Mouse (Mus musculus): Measurements from ENCODE around the gene Ubd. TPM values are rescaled to one million over a fixed set of nuclear protein-coding genes. Genes with fewer than 3 reads are reported as not detected.

Gene Ubd
- polyA plus RNA-seq (2012; rRNA removed), result not detected in 2 replicates
- polyA plus RNA-seq (2014; fragmentation: Nextera tagmentation; extraction: Ambion mirVana), result not detected in 2 replicates

DNA sequence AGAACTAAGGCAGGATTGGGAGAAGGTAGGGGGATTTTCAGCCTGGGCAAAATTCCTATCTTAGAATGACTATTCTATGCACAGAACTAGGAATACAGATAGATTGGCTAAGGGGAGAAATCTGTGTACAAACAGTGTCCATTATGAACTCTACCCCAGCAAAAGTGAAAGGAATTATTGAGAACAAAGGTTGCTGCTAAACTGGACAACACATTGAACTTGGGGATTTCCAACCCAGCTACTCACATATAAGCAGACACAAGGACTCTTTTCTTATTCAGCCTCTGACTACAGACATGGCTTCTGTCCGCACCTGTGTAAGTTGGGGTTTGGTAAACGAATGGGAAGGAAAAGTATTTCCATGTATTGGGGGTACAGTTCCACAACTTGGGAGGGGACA is at the start of gene Ubd:
Gene Ubd (plus strand): TSS at position 237 of the 400 bp plus-strand sequence.
- Histone ChIP-seq H3K9ac (replicated peaks) (no peak within 1 kb of the TSS), H3K27me3 (ENCODE audit: control insufficient read depth, insufficient read depth, low read length) (peaks cover 22% of the 10 kb centered on the region), H3K4me2 (ENCODE audit: low read depth) (no peak within 1 kb of the TSS), H3K4me3 (ENCODE audit: insufficient read depth in 1 of 2, low read depth in 2 of 2, low read length in 2 of 2) (no peak within 1 kb of the TSS), H3K36me3 (replicated peaks; ENCODE audit: control insufficient read depth, insufficient read depth, low read depth) (no peaks in the 10 kb centered on the region), H3K9me3 (ENCODE audit: control insufficient read depth, low read length) (no peaks in the 10 kb centered on the region), H3K27ac (no peak within 1 kb of the TSS), H3K4me1 (replicated peaks; ENCODE audit: control insufficient read depth in 2 of 2, insufficient read depth in 2 of 2, low read length in 1 of 2) (no peaks in the 10 kb centered on the region)
- 34% methylated on average over 2 of the region's 2 CpGs for WGBS (ENCODE audit: insufficient replicate concordance)
- DNase-seq (ENCODE audit: low read depth in 3 of 3, low spot score in 3 of 3) (no peak), ATAC-seq (ENCODE audit: insufficient read depth) (no peak)
- TF ChIP-seq EP300 (IDR thresholded peaks at IDR 0.05; ENCODE audit: low read depth) (no peak), CTCF (IDR thresholded peaks at IDR 0.05; ENCODE audit: low read depth) (no peak)

DNA sequence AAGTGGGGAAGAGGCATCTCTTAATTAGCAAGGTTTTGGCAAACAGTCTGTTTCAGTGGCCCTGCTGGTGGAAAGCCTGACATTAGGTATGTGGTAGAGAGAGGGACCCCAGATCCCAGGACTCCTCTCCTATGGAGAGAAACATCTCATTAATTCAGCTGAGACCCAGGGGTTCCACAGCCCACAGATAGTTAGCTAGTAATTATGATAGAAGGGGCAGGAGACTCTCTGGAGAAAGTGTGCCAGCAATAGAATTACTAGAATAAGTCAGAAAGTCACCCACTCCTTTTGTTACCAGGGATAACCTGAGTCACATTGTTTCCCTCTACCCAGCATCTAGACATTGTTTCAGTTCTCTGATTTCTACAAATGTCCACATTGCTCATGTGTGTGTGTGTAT is 32.3 kb upstream of the Ubd start, which contains the start of gene Olfr93:
Gene Olfr93 (minus strand): TSS at position 101 of the 400 bp plus-strand sequence.
- no peaks in the 10 kb centered on the region for H3K36me3 ChIP-seq (replicated peaks; ENCODE audit: control insufficient read depth, insufficient read depth, low read depth)
- no peak within 1 kb of the TSS for H3K9ac ChIP-seq (replicated peaks)
- H3K4me1 ChIP-seq (replicated peaks; ENCODE audit: control insufficient read depth in 2 of 2, insufficient read depth in 2 of 2, low read length in 1 of 2), result no peaks in the 10 kb centered on the region
- H3K27me3 ChIP-seq (ENCODE audit: control insufficient read depth, insufficient read depth, low read length), result no peaks in the 10 kb centered on the region
- no peaks in the 10 kb centered on the region for H3K9me3 ChIP-seq (ENCODE audit: control insufficient read depth, low read length)
- no peak within 1 kb of the TSS for H3K4me2 ChIP-seq (ENCODE audit: low read depth)
- no peak within 1 kb of the TSS for H3K4me3 ChIP-seq (ENCODE audit: insufficient read depth in 1 of 2, low read depth in 2 of 2, low read length in 2 of 2)
- ATAC-seq (ENCODE audit: insufficient read depth), result no peak
- H3K27ac ChIP-seq, result no peak within 1 kb of the TSS
- DNase-seq (ENCODE audit: low read depth in 3 of 3, low spot score in 3 of 3), result no peak
- no peak for TF ChIP-seq EP300 (IDR thresholded peaks at IDR 0.05; ENCODE audit: low read depth)
- no peak for TF ChIP-seq CTCF (IDR thresholded peaks at IDR 0.05; ENCODE audit: low read depth)

DNA sequence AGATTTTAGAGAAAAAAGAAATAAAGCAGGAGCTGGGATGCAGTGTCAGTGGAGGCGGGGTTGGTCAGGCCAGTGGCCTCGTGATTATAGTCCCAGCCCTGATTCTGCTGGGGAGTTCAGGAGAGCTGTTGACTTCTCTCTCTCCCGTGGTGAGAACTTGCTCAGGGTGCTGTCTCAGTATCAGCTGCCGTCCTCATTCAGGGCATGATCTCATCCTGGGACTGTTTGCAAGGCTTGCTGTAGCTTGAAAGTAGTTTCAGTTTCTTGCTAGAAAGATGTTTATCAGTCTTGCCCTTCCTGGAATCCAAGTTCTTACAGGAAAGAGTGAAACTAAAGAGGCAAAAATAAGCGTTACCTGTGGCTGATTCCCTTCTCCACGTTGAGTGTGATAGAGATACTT is 8.2 kb upstream of the Ubd start:
- WGBS (ENCODE audit: insufficient replicate concordance), result 21% methylated on average over 6 of the region's 6 CpGs
- ATAC-seq (ENCODE audit: insufficient read depth), result no peak
- TF ChIP-seq EP300 (IDR thresholded peaks at IDR 0.05; ENCODE audit: low read depth), result no peak
- no peak for TF ChIP-seq CTCF (IDR thresholded peaks at IDR 0.05; ENCODE audit: low read depth)
- H3K27me3 ChIP-seq (ENCODE audit: control insufficient read depth, insufficient read depth, low read length), result no peaks in the 10 kb centered on the region
- no peak for DNase-seq (ENCODE audit: low read depth in 3 of 3, low spot score in 3 of 3)
- H3K36me3 ChIP-seq (replicated peaks; ENCODE audit: control insufficient read depth, insufficient read depth, low read depth), result no peaks in the 10 kb centered on the region
- no peak overlapping the region for H3K4me2 ChIP-seq (ENCODE audit: low read depth)
- H3K9me3 ChIP-seq (ENCODE audit: control insufficient read depth, low read length), result no peaks in the 10 kb centered on the region
- H3K4me3 ChIP-seq (ENCODE audit: insufficient read depth in 1 of 2, low read depth in 2 of 2, low read length in 2 of 2), result no peak overlapping the region
- no peak overlapping the region for H3K9ac ChIP-seq (replicated peaks)
- H3K4me1 ChIP-seq (replicated peaks; ENCODE audit: control insufficient read depth in 2 of 2, insufficient read depth in 2 of 2, low read length in 1 of 2), result no peaks in the 10 kb centered on the region
- H3K27ac ChIP-seq, result no peak overlapping the region

DNA sequence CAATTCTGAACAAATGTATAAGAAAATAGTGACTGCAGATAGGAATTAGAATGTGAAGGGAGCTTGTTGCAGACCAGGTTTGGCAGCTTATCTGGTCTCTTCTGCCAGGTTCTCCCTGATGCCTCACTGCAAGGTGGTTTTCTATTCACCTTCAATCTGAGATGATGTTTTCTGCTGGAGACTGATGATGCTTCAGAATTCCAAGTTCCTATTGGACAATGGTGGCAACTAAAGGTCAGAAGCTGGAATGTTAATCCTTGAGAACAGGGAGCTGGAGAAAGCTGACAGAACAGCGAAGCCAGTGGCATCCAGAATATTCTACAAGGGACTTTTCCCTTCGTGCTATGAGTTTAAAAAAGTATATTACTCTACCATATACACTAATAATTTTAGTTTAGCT is 3.0 kb upstream of the Ubd start:
- Histone ChIP-seq H3K4me3 (ENCODE audit: insufficient read depth in 1 of 2, low read depth in 2 of 2, low read length in 2 of 2) (no peak overlapping the region), H3K27me3 (ENCODE audit: control insufficient read depth, insufficient read depth, low read length) (no peaks in the 10 kb centered on the region), H3K27ac (no peak overlapping the region), H3K4me2 (ENCODE audit: low read depth) (no peak overlapping the region), H3K9ac (replicated peaks) (no peak overlapping the region), H3K9me3 (ENCODE audit: control insufficient read depth, low read length) (no peaks in the 10 kb centered on the region), H3K4me1 (replicated peaks; ENCODE audit: control insufficient read depth in 2 of 2, insufficient read depth in 2 of 2, low read length in 1 of 2) (no peaks in the 10 kb centered on the region), H3K36me3 (replicated peaks; ENCODE audit: control insufficient read depth, insufficient read depth, low read depth) (no peaks in the 10 kb centered on the region)
- no peak for DNase-seq (ENCODE audit: low read depth in 3 of 3, low spot score in 3 of 3)
- no peak for TF ChIP-seq CTCF (IDR thresholded peaks at IDR 0.05; ENCODE audit: low read depth)
- TF ChIP-seq EP300 (IDR thresholded peaks at IDR 0.05; ENCODE audit: low read depth), result no peak
- WGBS (ENCODE audit: insufficient replicate concordance), result 29% methylated on average over 2 of the region's 2 CpGs
- no peak for ATAC-seq (ENCODE audit: insufficient read depth)

DNA sequence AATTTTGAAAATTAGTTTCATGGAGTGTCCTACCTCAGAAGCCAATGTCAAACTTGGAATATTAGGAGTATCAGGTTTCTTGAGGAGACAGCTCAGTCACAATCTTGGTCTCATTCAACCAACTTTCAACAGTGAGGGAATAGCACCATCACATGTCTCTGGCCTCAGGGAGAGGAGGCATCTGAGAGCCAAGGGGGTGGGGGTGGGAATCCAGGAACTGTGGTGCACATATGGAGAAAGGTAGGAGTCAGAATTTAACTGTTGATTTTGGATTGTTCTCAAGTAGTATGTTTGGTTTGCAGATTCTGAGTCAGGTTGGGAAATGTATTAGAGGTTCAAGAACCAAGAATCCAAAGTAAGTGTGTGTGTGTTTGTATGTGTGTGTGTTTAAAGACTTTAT is 660 bp upstream of the Ubd start:
- no peak overlapping the region for H3K4me2 ChIP-seq (ENCODE audit: low read depth)
- no peaks in the 10 kb centered on the region for H3K36me3 ChIP-seq (replicated peaks; ENCODE audit: control insufficient read depth, insufficient read depth, low read depth)
- ATAC-seq (ENCODE audit: insufficient read depth) (no peak), DNase-seq (ENCODE audit: low read depth in 3 of 3, low spot score in 3 of 3) (no peak)
- no peaks in the 10 kb centered on the region for H3K4me1 ChIP-seq (replicated peaks; ENCODE audit: control insufficient read depth in 2 of 2, insufficient read depth in 2 of 2, low read length in 1 of 2)
- no peak overlapping the region for H3K27ac ChIP-seq
- TF ChIP-seq CTCF (IDR thresholded peaks at IDR 0.05; ENCODE audit: low read depth), result no peak
- TF ChIP-seq EP300 (IDR thresholded peaks at IDR 0.05; ENCODE audit: low read depth), result no peak
- no peak overlapping the region for H3K9ac ChIP-seq (replicated peaks)
- no peak overlapping the region for H3K4me3 ChIP-seq (ENCODE audit: insufficient read depth in 1 of 2, low read depth in 2 of 2, low read length in 2 of 2)
- H3K27me3 ChIP-seq (ENCODE audit: control insufficient read depth, insufficient read depth, low read length), result peaks cover 20% of the 10 kb centered on the region
- H3K9me3 ChIP-seq (ENCODE audit: control insufficient read depth, low read length), result no peaks in the 10 kb centered on the region
